Mouse (Mus musculus): Measurements from ENCODE around the gene Gm20696.

DNA sequence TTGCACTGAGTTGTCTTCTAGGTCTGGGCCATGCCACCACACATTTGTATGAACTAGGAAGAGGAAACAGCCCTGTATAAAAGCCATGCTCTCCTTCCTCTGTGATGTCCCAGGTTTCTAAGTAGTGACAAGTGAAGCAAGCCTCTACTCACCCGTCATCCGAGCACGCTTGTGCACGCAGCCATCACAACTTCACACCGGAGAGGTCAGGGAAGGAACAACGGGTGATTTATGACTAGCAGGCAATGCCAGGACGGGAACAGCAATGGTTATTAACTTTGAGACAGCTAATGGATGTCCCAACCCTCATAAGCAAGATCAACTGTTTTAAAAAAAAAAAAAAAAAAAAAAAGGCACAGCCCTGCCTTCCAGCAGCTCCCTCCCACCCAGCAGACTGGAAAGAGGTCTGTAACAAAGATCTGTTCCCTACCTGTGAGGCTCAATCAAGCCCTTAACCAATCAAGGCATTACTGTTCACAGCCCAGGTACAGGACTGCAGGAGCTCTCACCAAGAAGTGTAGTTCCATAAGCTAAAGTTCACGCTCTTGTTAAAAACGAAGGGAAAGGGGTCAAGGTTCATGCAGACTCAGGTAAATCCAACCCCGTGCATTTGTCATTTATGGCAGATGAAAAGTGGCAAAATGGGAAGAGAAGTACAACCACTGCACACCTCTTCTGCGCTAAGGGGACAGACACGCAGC lies 197.3 kb downstream of the Gm20696 start:
- no peak for TF ChIP-seq CTCF (IDR thresholded peaks at IDR 0.05; ENCODE audit: low read depth, low read length)
- TF ChIP-seq POLR2A (IDR thresholded peaks at IDR 0.05; ENCODE audit: borderline replicate concordance, low read depth, low read length), result no peak

Data from bone marrow macrophage, adult 2 months (primary cell).